18 mouse cellular contexts compared by ENCODE assay signal in genomic region chr8:79849982-79850514, GRCm38 (mm10).
A peak's percentile ranks its signal among the peaks of the same experiment; 100 is the strongest.
DNase-seq lines count a peak whose midpoint lies in the region; ATAC-seq lines count a peak whose summit lies in the region.
"Had no signal": no experiment of that assay in that cellular context is flagged by ENCODE, and none has a peak within 500 bp of the region (broad histone marks: within the 10 kb centered on the region; RNA-seq: fewer than 3 reads in every experiment).

No protein-coding gene starts in this region.

- H3K4me2 ChIP-seq in forebrain, embryonic 13.5 days, result no peak overlapping the region
- no peak overlapping the region for H3K4me2 ChIP-seq in forebrain, embryonic 11.5 days (ENCODE audit: low read depth, low read length, severe bottlenecking)
- no peak overlapping the region for H3K4me2 ChIP-seq in midbrain, embryonic 14.5 days (ENCODE audit: low read length)
- H3K4me2 ChIP-seq in midbrain, embryonic 15.5 days, result no peak overlapping the region
- H3K4me2 ChIP-seq: embryonic facial prominence, embryonic 12.5 days; intestine, embryonic 15.5 days; neural tube, embryonic 12.5 days had no signal

- no peak overlapping the region for H3K4me3 ChIP-seq in forebrain, embryonic 13.5 days
- H3K4me3 ChIP-seq in forebrain, embryonic 11.5 days (ENCODE audit: low read depth, low read length), result no peak overlapping the region
- H3K4me3 ChIP-seq in midbrain, embryonic 14.5 days (replicated peaks; ENCODE audit: low read depth, low read length), result no peak overlapping the region
- H3K4me3 ChIP-seq in midbrain, embryonic 15.5 days, result no peak overlapping the region
- H3K4me3 ChIP-seq: embryonic facial prominence, embryonic 12.5 days; heart, embryonic 10.5 days; intestine, embryonic 15.5 days; neural tube, embryonic 12.5 days had no signal

- H3K27ac ChIP-seq in forebrain, embryonic 13.5 days, result no peak overlapping the region
- H3K27ac ChIP-seq in forebrain, embryonic 11.5 days (ENCODE audit: low read depth, low read length), result no peak overlapping the region
- H3K27ac ChIP-seq in midbrain, embryonic 14.5 days (replicated peaks; ENCODE audit: low read depth, low read length), result no peak overlapping the region
- no peak overlapping the region for H3K27ac ChIP-seq in midbrain, embryonic 15.5 days
- H3K27ac ChIP-seq: embryonic facial prominence, embryonic 12.5 days; heart, embryonic 10.5 days; intestine, embryonic 15.5 days; liver, embryonic 14.5 days; neural tube, embryonic 12.5 days had no signal

- peak; percentile 76 for ATAC-seq in forebrain, embryonic 13.5 days
- ATAC-seq in forebrain, embryonic 11.5 days (replicated peaks; ENCODE audit: low FRiP score), result no peak
- ATAC-seq in midbrain, embryonic 14.5 days (ENCODE audit: low FRiP score, low TSS enrichment), result no peak; the same call in 1 of the 2 replicates
- ATAC-seq in midbrain, embryonic 15.5 days (replicated peaks), result no peak
- ATAC-seq: intestine, embryonic 15.5 days; lung, postnatal 0 days had no signal

- no peaks in the 10 kb centered on the region for H3K27me3 ChIP-seq in forebrain, embryonic 13.5 days
- H3K27me3 ChIP-seq in forebrain, embryonic 11.5 days (ENCODE audit: control insufficient read depth, insufficient read depth, low read length), result no peaks in the 10 kb centered on the region
- no peaks in the 10 kb centered on the region for H3K27me3 ChIP-seq in midbrain, embryonic 14.5 days (ENCODE audit: control insufficient read depth, insufficient read depth, low read length)
- no peaks in the 10 kb centered on the region for H3K27me3 ChIP-seq in midbrain, embryonic 15.5 days (replicated peaks)
- H3K27me3 ChIP-seq: embryonic facial prominence, embryonic 12.5 days; intestine, embryonic 15.5 days; neural tube, embryonic 12.5 days had no signal

- 55% methylated on average over 7 of the region's 7 CpGs for WGBS in forebrain, embryonic 13.5 days
- 75% methylated on average over 7 of the region's 7 CpGs for WGBS in forebrain, embryonic 11.5 days
- WGBS in midbrain, embryonic 14.5 days, result 66% methylated on average over 7 of the region's 7 CpGs
- 65% methylated on average over 7 of the region's 7 CpGs for WGBS in midbrain, embryonic 15.5 days

- H3K36me3 ChIP-seq in forebrain, embryonic 13.5 days (ENCODE audit: poor library complexity, severe bottlenecking), result no peaks in the 10 kb centered on the region
- H3K36me3 ChIP-seq in forebrain, embryonic 11.5 days (ENCODE audit: control insufficient read depth, insufficient read depth, low read length), result no peaks in the 10 kb centered on the region
- H3K36me3 ChIP-seq in midbrain, embryonic 14.5 days (ENCODE audit: control insufficient read depth, insufficient read depth, low read length), result no peaks in the 10 kb centered on the region
- H3K36me3 ChIP-seq in midbrain, embryonic 15.5 days (replicated peaks), result no peaks in the 10 kb centered on the region
- H3K36me3 ChIP-seq: embryonic facial prominence, embryonic 12.5 days; heart, embryonic 10.5 days; intestine, embryonic 15.5 days; neural tube, embryonic 12.5 days had no signal

- H3K9ac ChIP-seq in forebrain, embryonic 13.5 days, result no peak overlapping the region
- H3K9ac ChIP-seq in forebrain, embryonic 11.5 days (ENCODE audit: low read length), result no peak overlapping the region
- no peak overlapping the region for H3K9ac ChIP-seq in midbrain, embryonic 14.5 days (replicated peaks; ENCODE audit: low read length)
- no peak overlapping the region for H3K9ac ChIP-seq in midbrain, embryonic 15.5 days
- H3K9ac ChIP-seq: embryonic facial prominence, embryonic 12.5 days; intestine, embryonic 15.5 days; liver, embryonic 14.5 days; neural tube, embryonic 12.5 days had no signal

- H3K9me3 ChIP-seq in forebrain, embryonic 13.5 days (replicated peaks), result no peaks in the 10 kb centered on the region
- H3K9me3 ChIP-seq in forebrain, embryonic 11.5 days (ENCODE audit: control insufficient read depth, low read length), result no peaks in the 10 kb centered on the region
- no peaks in the 10 kb centered on the region for H3K9me3 ChIP-seq in midbrain, embryonic 14.5 days (ENCODE audit: control insufficient read depth, low read length)
- no peaks in the 10 kb centered on the region for H3K9me3 ChIP-seq in midbrain, embryonic 15.5 days
- H3K9me3 ChIP-seq: embryonic facial prominence, embryonic 12.5 days; heart, embryonic 10.5 days; intestine, embryonic 15.5 days; neural tube, embryonic 12.5 days had no signal

- H3K4me1 ChIP-seq in forebrain, embryonic 13.5 days, result peaks cover 6% of the 10 kb centered on the region
- no peaks in the 10 kb centered on the region for H3K4me1 ChIP-seq in forebrain, embryonic 11.5 days (replicated peaks; ENCODE audit: control insufficient read depth, insufficient read depth, low read length)
- H3K4me1 ChIP-seq in midbrain, embryonic 14.5 days (ENCODE audit: control insufficient read depth, insufficient read depth, low read length), result no peaks in the 10 kb centered on the region
- H3K4me1 ChIP-seq in midbrain, embryonic 15.5 days, result no peaks in the 10 kb centered on the region
- H3K4me1 ChIP-seq: embryonic facial prominence, embryonic 12.5 days; heart, embryonic 10.5 days; intestine, embryonic 15.5 days; neural tube, embryonic 12.5 days had no signal

- no peak for DNase-seq in forebrain, embryonic 11.5 days (ENCODE audit: low spot score)
- peak; percentile 26 for DNase-seq in midbrain, embryonic 14.5 days
- peak; percentile 25 for DNase-seq in fibroblast of lung, adult 2 months (ENCODE audit: low read depth)
- peak; percentile 48 for DNase-seq in retina, embryonic 14.5 days (ENCODE audit: low spot score)
- DNase-seq in thymus, postnatal 36 days, result no peak
- DNase-seq: adrenal gland, postnatal 36 days; cerebellum, adult 8-10 months; gastrocnemius, postnatal 36 days; right cerebral cortex, postnatal 4 days; thymus, postnatal 14 days had no signal

Comparison
In these comparisons a context has a peak if more than half of its experiments do, and no peak if none do; other contexts are left out.
1. DNase-seq: peak in midbrain, embryonic 14.5 days (single experiment), fibroblast of lung, adult 2 months (single experiment) and retina, embryonic 14.5 days (single experiment); none in forebrain, embryonic 11.5 days (single experiment) and thymus, postnatal 36 days (0 of 2).